Mouse (Mus musculus) limb, embryonic 15.5 days (tissue): ENCODE measurements around the gene Cab39. TPM values are rescaled to one million over a fixed set of nuclear protein-coding genes. Genes with fewer than 3 reads are reported as not detected.

ENCODE experiments used
- ATAC-seq: fragments of 200-750 bp; cut with Nextera tagmentation; 2 replicates; pipeline ENCODE4 v1.8.0; 2017; ENCODE audit warnings: low read depth, moderate TSS enrichment; ENCODE audit not compliant: insufficient number of reproducible peaks, low FRiP score, low TSS enrichment
- H3K27ac ChIP-seq: fragments of 300-500 bp; sonication (generic); 2 replicates; pipeline ENCODE4 v1.5.1; 2015; ENCODE audit warnings: moderate library complexity, mild to moderate bottlenecking, inconsistent platforms
- H3K27me3 ChIP-seq: fragments of 300-500 bp; sonication (generic); 2 replicates; pipeline ENCODE4 v1.6.1; 2015; ENCODE audit warnings: inconsistent platforms
- H3K36me3 ChIP-seq: fragments of 300-500 bp; sonication (generic); 2 replicates; pipeline ENCODE4 v1.6.1; 2015; ENCODE audit warnings: inconsistent platforms
- H3K4me1 ChIP-seq: fragments of 300-500 bp; sonication (generic); 2 replicates; pipeline ENCODE4 v1.6.1; 2015; ENCODE audit warnings: inconsistent platforms
- H3K4me2 ChIP-seq: fragments of 300-500 bp; sonication (generic); 2 replicates; pipeline ENCODE4 v1.6.1; 2015; ENCODE audit warnings: mild to moderate bottlenecking, inconsistent platforms
- H3K4me3 ChIP-seq: fragments of 300-500 bp; sonication (generic); 2 replicates; pipeline ENCODE4 v1.5.1; 2015; ENCODE audit warnings: mild to moderate bottlenecking, inconsistent platforms
- H3K9ac ChIP-seq: fragments of 300-500 bp; sonication (generic); 2 replicates; pipeline ENCODE4 v1.6.1; 2015; ENCODE audit warnings: inconsistent platforms
- H3K9me3 ChIP-seq: fragments of 300-500 bp; sonication (generic); 2 replicates; pipeline ENCODE4 v1.6.1; 2016; ENCODE audit warnings: inconsistent platforms
- WGBS: fragments of 180-500 bp; shearing (Covaris S2); methylation state at CpG from one replicate; pipeline ENCODE4 v1.1.7; 2015; 5-methylcytosine and 5-hydroxymethylcytosine counted together
- polyA plus RNA-seq: library from polyadenylated mRNA; unstranded; fragments of >200 nt; fragmentation: Nextera tagmentation; extraction: Ambion mirVana; gene quantifications from 2 replicates; pipeline ENCODE4 v1.2.1, GENCODE M21; 2015

The Cab39 gene
- polyA plus RNA-seq, 1 experiment from 2014 or later, result 26.9 TPM

DNA sequence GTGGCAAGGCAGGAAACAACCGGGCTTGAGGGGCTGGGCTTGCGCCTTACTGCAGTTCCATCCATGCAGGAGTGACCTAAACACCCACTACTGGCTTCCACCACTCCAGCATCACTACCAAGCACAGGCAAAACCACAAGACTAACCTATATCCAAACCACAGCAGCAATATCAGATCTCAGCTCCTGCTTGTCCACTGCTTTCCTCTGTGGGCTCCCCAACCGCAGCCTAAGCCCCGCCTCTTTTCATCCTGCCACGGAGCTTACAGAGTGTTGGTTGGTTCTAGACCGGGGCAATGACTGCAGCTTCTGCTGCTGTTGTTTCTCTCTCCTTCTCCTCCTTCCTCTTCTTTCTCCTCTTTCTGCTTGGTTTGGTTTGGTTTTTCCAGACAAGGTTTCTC, 29.9 kb upstream of the Cab39 start:
- Histone ChIP-seq H3K36me3 (no peaks in the 10 kb centered on the region), H3K4me3 (no peak overlapping the region), H3K9ac (no peak overlapping the region), H3K4me1 (peaks cover 2% of the 10 kb centered on the region; the same call in 1 of the 2 replicates), H3K27me3 (no peaks in the 10 kb centered on the region), H3K9me3 (no peaks in the 10 kb centered on the region), H3K4me2 (no peak overlapping the region), H3K27ac (no peak overlapping the region)
- ATAC-seq, result 0 out of 2 replicates have a peak, but pooled peaks have one; percentile 27
- WGBS, result 71% methylated on average over 6 of the region's 6 CpGs

DNA sequence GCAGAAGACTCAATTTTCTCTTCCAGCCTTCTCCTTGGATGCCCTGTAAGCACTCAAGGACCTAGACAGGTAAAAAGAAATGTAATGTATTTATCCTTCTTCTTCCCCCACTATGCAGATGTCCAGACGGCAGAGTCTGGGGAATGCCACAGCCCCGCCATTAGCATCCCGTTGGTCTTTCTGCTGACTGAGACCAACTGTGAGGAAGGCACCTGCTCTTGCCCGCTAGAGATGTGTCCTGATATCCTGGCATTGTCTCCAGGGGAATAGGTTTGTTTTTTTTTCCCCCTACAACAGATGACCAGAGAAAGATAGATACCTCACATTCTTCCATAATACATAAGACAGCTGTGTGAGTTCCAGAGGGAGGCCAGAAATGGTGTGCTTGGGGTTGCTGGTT, 28.9 kb upstream of the Cab39 start:
- WGBS, result 78% methylated on average over 4 of the region's 4 CpGs
- Histone ChIP-seq H3K4me2 (no peak overlapping the region), H3K4me3 (no peak overlapping the region), H3K27ac (no peak overlapping the region), H3K9ac (no peak overlapping the region), H3K9me3 (no peaks in the 10 kb centered on the region), H3K4me1 (no peaks in the 10 kb centered on the region), H3K27me3 (no peaks in the 10 kb centered on the region), H3K36me3 (no peaks in the 10 kb centered on the region)
- no peak for ATAC-seq

DNA sequence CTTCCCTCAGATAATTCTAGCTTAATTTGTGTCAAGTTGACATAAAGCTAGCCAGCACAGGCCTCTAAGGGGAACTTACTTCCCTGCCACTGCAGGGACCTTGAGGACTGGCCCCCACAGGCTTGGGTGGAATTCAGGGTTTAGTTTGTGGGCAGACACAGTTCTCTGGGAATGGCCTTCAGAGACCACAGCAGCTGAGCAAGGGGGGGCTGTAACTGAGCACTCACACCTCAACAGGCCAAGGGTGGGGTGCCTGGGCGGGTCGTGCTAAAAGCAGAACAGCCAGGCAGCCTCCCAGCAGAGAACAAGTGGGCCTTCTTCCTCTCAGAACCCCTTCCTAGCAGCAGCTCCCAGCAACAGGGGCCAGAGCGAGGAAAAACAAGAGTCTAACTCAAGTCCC, 27.1 kb upstream of the Cab39 start:
- Histone ChIP-seq H3K27me3 (no peaks in the 10 kb centered on the region), H3K9me3 (no peaks in the 10 kb centered on the region), H3K4me2 (no peak overlapping the region), H3K27ac (0 out of 2 replicates have a peak overlapping the region, but pooled peaks have one; percentile 43), H3K9ac (no peak overlapping the region), H3K4me3 (no peak overlapping the region), H3K4me1 (no peaks in the 10 kb centered on the region), H3K36me3 (no peaks in the 10 kb centered on the region)
- WGBS, result 69% methylated on average over 3 of the region's 3 CpGs
- ATAC-seq, result peak; percentile 76

- Histone ChIP-seq H3K36me3 (no peaks in the 10 kb centered on the region), H3K27ac (no peak overlapping the region), H3K4me3 (no peak overlapping the region), H3K9ac (no peak overlapping the region), H3K27me3 (no peaks in the 10 kb centered on the region), H3K4me1 (no peaks in the 10 kb centered on the region), H3K4me2 (no peak overlapping the region), H3K9me3 (no peaks in the 10 kb centered on the region)
- no peak for ATAC-seq
- WGBS, result 53% methylated on average over 1 of the region's 1 CpGs
These were observed 25.5 kb upstream of the Cab39 start for GRCm38 (mm10) chr1:85767754-85768153.

- Histone ChIP-seq H3K4me3 (no peak overlapping the region), H3K27ac (no peak overlapping the region), H3K9ac (no peak overlapping the region), H3K27me3 (no peaks in the 10 kb centered on the region), H3K36me3 (no peaks in the 10 kb centered on the region), H3K4me2 (no peak overlapping the region), H3K9me3 (no peaks in the 10 kb centered on the region), H3K4me1 (no peaks in the 10 kb centered on the region; the same call in 1 of the 2 replicates)
- ATAC-seq, result no peak
- WGBS, result 61% methylated on average over 3 of the region's 3 CpGs
These were observed 21.3 kb upstream of the Cab39 start for GRCm38 (mm10) chr1:85771976-85772375.

GRCm38 (mm10) chr1:85775136-85775535, 18.1 kb upstream of the Cab39 start:
- H3K4me1 ChIP-seq, result no peaks in the 10 kb centered on the region; the same call in 1 of the 2 replicates
- no peaks in the 10 kb centered on the region for H3K36me3 ChIP-seq
- 77% methylated on average over 7 of the region's 7 CpGs for WGBS
- H3K27me3 ChIP-seq, result no peaks in the 10 kb centered on the region
- no peak overlapping the region for H3K4me2 ChIP-seq
- no peak overlapping the region for H3K9ac ChIP-seq
- H3K27ac ChIP-seq, result no peak overlapping the region
- H3K9me3 ChIP-seq, result no peaks in the 10 kb centered on the region
- no peak for ATAC-seq
- no peak overlapping the region for H3K4me3 ChIP-seq

- Histone ChIP-seq H3K27me3 (no peaks in the 10 kb centered on the region), H3K4me2 (no peak overlapping the region), H3K27ac (no peak overlapping the region), H3K9ac (no peak overlapping the region), H3K4me3 (no peak overlapping the region), H3K36me3 (no peaks in the 10 kb centered on the region), H3K4me1 (no peaks in the 10 kb centered on the region; the same call in 1 of the 2 replicates), H3K9me3 (no peaks in the 10 kb centered on the region)
- no peak for ATAC-seq
- 51% methylated on average over 10 of the region's 10 CpGs for WGBS
These were observed 17.1 kb upstream of the Cab39 start for GRCm38 (mm10) chr1:85776154-85776553.

GRCm38 (mm10) chr1:85778436-85778835, 14.8 kb upstream of the Cab39 start, which contains the start of gene A630001G21Rik:
A630001G21Rik (minus strand) TSS chr1:85778643.
- Histone ChIP-seq H3K9me3 (no peaks in the 10 kb centered on the region), H3K4me3 (no peak within 1 kb of the TSS), H3K27ac (no peak within 1 kb of the TSS), H3K4me1 (no peaks in the 10 kb centered on the region; the same call in 1 of the 2 replicates), H3K27me3 (no peaks in the 10 kb centered on the region), H3K9ac (no peak within 1 kb of the TSS), H3K4me2 (no peak within 1 kb of the TSS), H3K36me3 (no peaks in the 10 kb centered on the region)
- no peak for ATAC-seq
- WGBS, result 83% methylated on average over 4 of the region's 4 CpGs

DNA sequence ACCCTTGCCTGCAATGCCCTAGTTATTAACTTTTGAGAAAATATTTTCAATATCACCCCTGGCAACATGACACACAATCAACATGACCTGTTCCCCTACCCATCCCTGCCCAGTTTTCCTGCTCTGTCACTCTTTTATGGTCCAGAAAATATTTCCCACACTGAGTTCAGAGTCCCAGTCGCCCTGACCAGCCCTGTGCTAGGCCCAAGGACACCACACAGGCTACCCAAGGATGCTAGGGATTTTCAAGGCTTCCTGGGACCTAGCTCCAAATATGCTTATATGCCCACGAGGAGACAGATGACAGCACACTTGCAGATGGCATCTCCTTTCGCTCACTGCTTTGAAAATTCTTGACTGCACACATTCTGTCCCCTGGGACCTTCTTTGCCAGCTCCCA, 14.2 kb upstream of the Cab39 start:
- Histone ChIP-seq H3K9me3 (no peaks in the 10 kb centered on the region), H3K4me1 (no peaks in the 10 kb centered on the region; the same call in 1 of the 2 replicates), H3K27ac (no peak overlapping the region), H3K9ac (no peak overlapping the region), H3K4me3 (no peak overlapping the region), H3K27me3 (no peaks in the 10 kb centered on the region), H3K4me2 (no peak overlapping the region), H3K36me3 (no peaks in the 10 kb centered on the region)
- no peak for ATAC-seq
- 60% methylated on average over 3 of the region's 3 CpGs for WGBS

GRCm38 (mm10) chr1:85779428-85780180, 13.6 kb upstream of the Cab39 start:
- Histone ChIP-seq H3K27me3 (no peaks in the 10 kb centered on the region), H3K36me3 (no peaks in the 10 kb centered on the region)
- ATAC-seq, result no peak

DNA sequence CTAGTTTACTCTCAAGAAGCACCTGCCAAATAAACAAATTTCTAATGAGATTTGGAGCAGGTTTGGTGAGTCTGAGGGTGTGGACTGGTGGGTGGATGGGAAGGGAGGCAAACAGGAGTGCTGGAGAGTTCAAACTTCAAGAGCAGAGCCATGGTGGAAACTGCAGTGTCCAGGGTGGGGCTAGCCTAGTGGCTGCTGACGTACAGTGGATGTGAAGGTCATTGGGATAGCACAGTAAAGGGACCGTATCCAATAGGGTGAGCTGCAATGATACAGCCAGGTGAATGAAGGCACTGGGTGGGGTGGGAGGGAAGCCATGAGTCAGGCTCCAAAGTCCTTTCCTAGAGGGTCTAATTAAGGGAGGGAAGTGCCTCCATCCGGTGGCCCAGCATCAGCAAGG, 2.7 kb upstream of the Cab39 start:
- H3K9me3 ChIP-seq, result no peaks in the 10 kb centered on the region
- no peaks in the 10 kb centered on the region for H3K27me3 ChIP-seq
- WGBS, result 63% methylated on average over 3 of the region's 3 CpGs
- no peak overlapping the region for H3K4me3 ChIP-seq
- no peak for ATAC-seq
- peaks cover 9% of the 10 kb centered on the region for H3K4me1 ChIP-seq
- H3K27ac ChIP-seq, result no peak overlapping the region
- H3K4me2 ChIP-seq, result no peak overlapping the region
- H3K9ac ChIP-seq, result no peak overlapping the region
- no peaks in the 10 kb centered on the region for H3K36me3 ChIP-seq

More at GRCm38 (mm10) chr1:85779428-85780180, 13.6 kb upstream of the Cab39 start:
- Histone ChIP-seq H3K4me1 (no peaks in the 10 kb centered on the region; the same call in 1 of the 2 replicates), H3K9me3 (no peaks in the 10 kb centered on the region), H3K4me3 (no peak overlapping the region), H3K4me2 (no peak overlapping the region), H3K9ac (no peak overlapping the region), H3K27ac (no peak overlapping the region)
- WGBS, result 68% methylated on average over 4 of the region's 4 CpGs

DNA sequence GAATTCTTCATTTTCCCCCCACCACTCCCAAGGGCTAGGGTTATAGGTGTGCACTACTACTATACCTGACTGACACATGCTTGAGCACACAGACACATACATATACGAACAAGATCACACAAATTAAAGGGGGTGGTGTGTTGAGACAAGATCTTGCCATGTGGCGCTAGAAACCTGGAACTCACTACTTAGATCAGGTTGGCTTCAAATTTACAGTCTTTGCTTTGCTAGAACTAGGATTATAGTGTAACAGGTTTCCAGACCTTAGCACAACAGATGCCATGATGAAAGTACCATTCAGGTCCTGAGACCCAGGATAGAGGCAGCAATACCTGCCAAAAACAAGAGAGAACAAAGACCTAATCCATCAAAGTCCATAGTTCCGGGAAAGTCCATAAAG, 1.8 kb upstream of the Cab39 start:
- no peak for ATAC-seq
- no peaks in the 10 kb centered on the region for H3K9me3 ChIP-seq
- H3K9ac ChIP-seq, result no peak overlapping the region
- no peaks in the 10 kb centered on the region; the same call in 1 of the 2 replicates for H3K36me3 ChIP-seq
- WGBS, result 86% methylated on average over 3 of the region's 3 CpGs
- peaks cover 13% of the 10 kb centered on the region for H3K4me1 ChIP-seq
- H3K27me3 ChIP-seq, result no peaks in the 10 kb centered on the region
- no peak overlapping the region for H3K4me2 ChIP-seq
- H3K27ac ChIP-seq, result no peak overlapping the region
- no peak overlapping the region for H3K4me3 ChIP-seq
